Mouse (Mus musculus) liver, adult 2 months (tissue): ENCODE results near the gene Mdc1.

Source experiments
- CTCF ChIP-seq: fragments of 200-500 bp; IDR thresholded peaks from 2 replicates; pipeline ENCODE4 v1.5.1; 2011; ENCODE audit warnings: low read depth, low read length, control low read depth
- POLR2A ChIP-seq: fragments of 200-500 bp; IDR thresholded peaks from 2 replicates; pipeline ENCODE4 v1.6.1; 2011; ENCODE audit warnings: low read length, control low read depth; ENCODE audit not compliant: insufficient read depth; ENCODE audit errors: extremely low read depth

- TF ChIP-seq CTCF (no peak), POLR2A (no peak)
Observed at GRCm38 (mm10) chr17:35834696-35835422, 6.5 kb upstream of the Mdc1 start.
